Mouse (Mus musculus) adrenal gland, postnatal 25 days (tissue): Measurements from ENCODE around the gene Inca1. TPM values are rescaled to one million over a fixed set of nuclear protein-coding genes. Genes with fewer than 3 reads are reported as not detected.

ENCODE experiments used
- microRNA-seq, 2 experiments: library from miRNA; unstranded; fragments of <30 nt; microRNA quantifications; one replicate each; pipeline ENCODE4 v1.2.0; 2021
- total RNA-seq: library from RNA; stranded (reverse); gene quantifications from 2 replicates; pipeline ENCODE4 v1.2.3, GENCODE M21; 2021

Inca1 gene
- total RNA-seq, 1 experiment from 2014 or later, result 12.2 TPM

Small RNAs within 50 kb of the gene (microRNA-seq; reads per million reads assigned to microRNA genes)
- gene Mir6925, result 0.36 to 0.69 reads per million in 2 experiments

Other genes with a start within 250 kb of the Inca1 start
- 23.0 and 25.4 TPM in 2 replicates for gene Med11, start 248.2 kb downstream of the Inca1 start, total RNA-seq
- 1.5 and 1.8 TPM in 2 replicates for gene Zmynd15, start 240.7 kb downstream of the Inca1 start, total RNA-seq
- gene Cxcl16, start 240.2 kb downstream of the Inca1 start, total RNA-seq, result 5.5 and 7.1 TPM in 2 replicates
- gene Tm4sf5, start 194.9 kb downstream of the Inca1 start, total RNA-seq, result not detected in 2 replicates
- not detected in 2 replicates for gene Vmo1, start 185.5 kb downstream of the Inca1 start, total RNA-seq
- gene Gltpd2, start 181.0 kb downstream of the Inca1 start, total RNA-seq, result 1.2 TPM in 1 of 2 replicates, not detected in the other
- 254 and 270 TPM in 2 replicates for gene Psmb6, start 174.8 kb downstream of the Inca1 start, total RNA-seq
- gene Gm40193, start 167.2 kb downstream of the Inca1 start, total RNA-seq, result not detected in 2 replicates
- gene Pld2, start 160.1 kb downstream of the Inca1 start, total RNA-seq, result 8.7 and 14.5 TPM in 2 replicates
- gene Mink1, start 137.3 kb downstream of the Inca1 start, total RNA-seq, result 45.7 and 58.9 TPM in 2 replicates
- gene 4930544D05Rik, start 84.3 kb downstream of the Inca1 start, total RNA-seq, result not detected in 2 replicates
- not detected in 2 replicates for gene Chrne, start 80.9 kb downstream of the Inca1 start, total RNA-seq
- not detected in 2 replicates for gene Gp1ba, start 61.0 kb downstream of the Inca1 start, total RNA-seq
- 92.7 and 106 TPM in 2 replicates for gene Rnf167, start 52.9 kb downstream of the Inca1 start, total RNA-seq
- 122 and 146 TPM in 2 replicates for gene Slc25a11, start 52.7 kb downstream of the Inca1 start, total RNA-seq
- 922 and 959 TPM in 2 replicates for gene Pfn1, start 45.5 kb downstream of the Inca1 start, total RNA-seq
- gene Eno3, start 43.0 kb downstream of the Inca1 start, total RNA-seq, result 17.9 and 28.3 TPM in 2 replicates
- 88.3 and 97.4 TPM in 2 replicates for gene Spag7, start 30.7 kb downstream of the Inca1 start, total RNA-seq
- 50.2 and 51.3 TPM in 2 replicates for gene Camta2, start 12.1 kb downstream of the Inca1 start, total RNA-seq
- gene Kif1c, start 393 bp upstream of the Inca1 start, total RNA-seq, result 173 and 182 TPM in 2 replicates
- 10.8 and 13.4 TPM in 2 replicates for gene Zfp3, start 64.1 kb upstream of the Inca1 start, total RNA-seq
- gene Scimp, start 112.4 kb upstream of the Inca1 start, total RNA-seq, result 0.79 and 0.90 TPM in 2 replicates
- 166 and 181 TPM in 2 replicates for gene Rabep1, start 144.6 kb upstream of the Inca1 start, total RNA-seq